Mouse (Mus musculus): ENCODE measurements at regions not wholly inside any gene's neighbourhood (a gene's known extent, or its start where the extent isn't known, plus 50 kb on each side); places are given as distances from the start of the nearest gene placed in this dataset.

DNA sequence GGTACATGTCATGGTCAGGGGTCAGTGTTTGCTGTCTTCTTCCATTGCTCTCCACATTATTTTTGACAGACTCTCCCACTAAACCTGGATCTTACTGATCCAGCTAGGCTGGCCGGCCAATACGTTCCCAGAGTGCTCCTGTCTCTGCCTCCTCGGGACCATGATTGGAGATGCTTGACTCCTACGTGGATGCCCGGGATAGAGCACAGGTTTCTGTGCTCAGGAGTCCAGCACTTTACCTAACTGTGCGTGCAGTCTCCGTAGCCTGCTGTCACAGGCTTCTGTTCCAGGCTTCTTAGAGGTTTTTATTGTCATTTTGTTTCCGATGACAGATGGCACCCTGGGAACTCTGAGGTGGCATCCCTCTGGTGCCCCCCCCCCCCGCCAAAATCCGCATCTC lies 232.4 kb downstream of the Maf start:
- peak; percentile 70 for DNase-seq

DNA sequence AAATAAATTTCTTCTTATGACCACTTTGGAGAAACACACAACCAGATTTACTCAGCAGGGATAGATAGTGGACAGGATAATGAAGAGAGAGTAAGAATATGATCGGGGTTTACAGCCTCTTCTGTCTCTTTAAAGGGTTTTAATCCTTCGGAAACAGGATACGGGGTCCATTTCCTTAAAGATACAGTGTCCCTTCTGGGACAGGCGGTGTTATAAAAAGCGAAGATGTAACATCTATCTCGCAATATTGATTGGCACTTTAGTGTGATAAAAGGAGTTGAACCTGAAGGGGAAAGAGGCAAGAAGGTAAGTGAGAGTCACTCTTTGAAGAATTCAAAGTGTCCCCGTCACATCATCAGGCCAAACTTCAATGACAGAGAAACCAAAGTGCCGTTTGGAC lies 233.6 kb downstream of the Maf start:
- DNase-seq = no peak

DNA sequence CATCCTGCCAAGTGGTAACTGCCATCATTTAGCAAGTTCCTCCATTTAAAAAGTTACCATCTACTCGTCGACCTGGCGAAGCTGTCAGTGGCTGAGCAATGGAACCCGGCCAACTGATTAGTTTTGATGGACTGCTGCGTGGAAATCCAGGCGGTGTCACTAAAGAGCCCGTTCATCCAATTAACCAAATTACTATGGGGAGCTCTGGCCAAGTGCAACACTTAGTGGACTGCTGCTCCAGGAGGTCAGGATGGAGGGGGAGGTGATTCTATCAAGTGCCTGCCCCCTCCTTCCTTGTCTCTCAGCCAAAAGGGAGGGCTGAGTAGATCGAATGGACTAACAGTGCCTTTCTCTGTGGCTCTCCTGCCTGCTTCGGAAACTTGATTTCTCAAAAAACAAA lies 241.0 kb downstream of the Maf start:
- no peak for DNase-seq

DNA sequence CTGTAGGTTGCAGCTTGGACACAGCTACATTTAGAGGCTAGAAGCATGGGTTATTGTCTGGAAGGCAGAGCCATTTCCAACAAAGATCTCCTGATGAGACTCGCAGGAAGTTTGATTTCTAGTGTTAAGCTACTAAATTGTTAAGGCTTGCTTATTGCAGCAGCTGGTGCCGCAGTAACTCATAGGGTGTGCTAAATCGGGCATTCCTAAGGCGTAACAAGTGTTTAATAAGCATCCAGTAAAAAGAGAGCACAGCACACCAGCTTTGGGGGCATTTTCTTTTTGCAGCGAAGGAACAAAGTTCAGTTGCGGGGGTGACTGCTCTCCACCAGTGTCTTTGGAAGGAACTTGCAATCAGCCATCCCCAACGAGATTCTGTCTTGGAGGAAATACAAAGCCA lies 241.5 kb downstream of the Maf start:
- no peak for DNase-seq

DNA sequence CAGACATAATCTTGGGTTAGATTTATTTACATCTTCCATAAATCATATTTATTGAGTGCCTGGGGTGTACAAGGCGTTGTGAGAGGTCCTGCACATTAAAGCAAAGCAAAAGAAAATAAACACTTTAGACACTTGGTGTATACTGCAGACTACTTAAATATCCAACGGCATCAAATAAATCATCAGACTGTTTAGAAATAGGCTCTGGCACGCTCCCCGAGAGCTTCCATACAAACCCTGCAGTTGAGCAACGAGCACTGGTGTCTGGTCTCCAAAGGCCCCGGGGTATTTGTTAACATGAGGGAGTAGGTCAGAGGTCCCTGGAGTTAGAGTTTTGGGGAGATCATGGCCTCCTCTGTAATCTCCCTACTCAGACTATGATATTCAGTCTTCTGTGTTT lies 244.9 kb downstream of the Maf start:
- DNase-seq = no peak

DNA sequence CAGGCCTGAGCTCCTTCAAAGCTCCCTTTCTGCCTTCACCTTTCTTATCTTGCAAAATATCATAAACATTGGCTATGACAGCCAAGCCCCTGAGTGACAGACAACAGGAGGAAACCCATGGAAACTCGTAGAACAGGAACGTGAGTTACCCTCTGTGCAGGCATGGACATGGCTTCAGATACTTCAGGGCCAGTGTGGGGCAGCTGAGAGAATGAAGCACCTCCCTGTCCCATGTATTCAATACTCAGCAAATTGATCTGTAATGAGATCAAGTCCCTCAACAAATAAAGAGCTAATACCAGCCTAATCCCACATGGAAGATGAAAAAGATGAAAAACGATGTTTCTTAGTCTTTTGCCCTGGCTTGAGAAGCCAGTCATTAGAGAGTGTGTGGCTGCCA lies 249.5 kb downstream of the Maf start:
- no peak for DNase-seq

DNA sequence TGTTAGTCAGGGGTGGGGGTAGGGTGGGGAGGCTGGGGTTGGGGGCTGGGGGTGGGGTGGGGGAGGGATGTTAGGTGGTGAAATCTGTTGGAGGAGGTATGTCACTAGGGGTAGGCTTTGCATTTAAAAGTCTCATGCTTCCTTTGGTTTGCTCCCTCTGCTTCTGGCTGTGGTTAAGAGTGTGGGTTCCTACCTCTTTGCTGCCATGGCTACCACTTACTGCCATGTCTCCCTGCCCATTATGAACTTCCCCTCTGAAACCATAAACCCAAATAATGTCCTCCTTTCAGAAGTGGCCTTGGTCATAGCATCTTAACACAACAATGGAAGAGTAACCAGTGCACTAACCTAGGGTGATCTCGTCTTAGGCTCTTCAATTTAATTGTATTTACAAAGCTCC lies 256.8 kb downstream of the Maf start:
- no peak for DNase-seq

DNA sequence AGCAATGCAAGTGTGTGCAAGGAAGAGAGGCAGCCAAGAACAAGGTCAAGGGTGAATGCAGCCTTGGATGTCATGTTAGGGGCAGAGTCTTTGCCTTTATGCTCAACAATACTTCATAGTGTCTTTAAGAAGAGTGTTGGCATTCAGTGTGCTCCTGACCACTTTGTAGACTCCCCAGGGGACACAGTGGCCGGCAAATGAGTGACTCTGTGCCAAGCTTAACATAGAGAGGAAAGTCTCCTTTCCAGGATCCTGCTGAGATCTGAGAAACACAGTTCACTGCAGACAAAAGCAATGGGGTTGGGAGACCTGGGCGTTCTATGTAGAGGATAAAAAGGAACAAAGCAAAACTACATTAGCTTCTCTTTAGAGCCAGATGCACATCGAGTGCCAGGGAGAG lies 259.2 kb downstream of the Maf start:
- peak; percentile 56 for DNase-seq

DNA sequence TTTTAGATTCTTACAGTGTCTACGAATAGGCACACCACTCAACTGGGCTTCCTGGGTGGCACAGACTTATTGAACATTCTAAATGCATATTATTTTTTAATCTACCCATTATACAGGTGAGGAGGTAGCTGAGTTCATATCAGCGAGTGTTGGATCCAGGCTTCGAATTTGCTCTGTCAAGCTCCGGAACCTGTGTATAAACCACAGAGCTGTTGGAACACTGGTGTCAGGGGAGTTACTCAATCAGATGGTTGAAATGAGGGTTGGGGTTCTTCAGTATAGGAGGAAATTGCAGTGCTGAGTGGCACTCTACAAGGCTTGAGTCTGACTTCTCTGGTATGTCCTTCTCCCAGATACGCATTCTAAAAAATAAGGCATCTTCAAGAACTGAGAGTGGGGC lies 263.1 kb downstream of the Maf start:
- DNase-seq = no peak

DNA sequence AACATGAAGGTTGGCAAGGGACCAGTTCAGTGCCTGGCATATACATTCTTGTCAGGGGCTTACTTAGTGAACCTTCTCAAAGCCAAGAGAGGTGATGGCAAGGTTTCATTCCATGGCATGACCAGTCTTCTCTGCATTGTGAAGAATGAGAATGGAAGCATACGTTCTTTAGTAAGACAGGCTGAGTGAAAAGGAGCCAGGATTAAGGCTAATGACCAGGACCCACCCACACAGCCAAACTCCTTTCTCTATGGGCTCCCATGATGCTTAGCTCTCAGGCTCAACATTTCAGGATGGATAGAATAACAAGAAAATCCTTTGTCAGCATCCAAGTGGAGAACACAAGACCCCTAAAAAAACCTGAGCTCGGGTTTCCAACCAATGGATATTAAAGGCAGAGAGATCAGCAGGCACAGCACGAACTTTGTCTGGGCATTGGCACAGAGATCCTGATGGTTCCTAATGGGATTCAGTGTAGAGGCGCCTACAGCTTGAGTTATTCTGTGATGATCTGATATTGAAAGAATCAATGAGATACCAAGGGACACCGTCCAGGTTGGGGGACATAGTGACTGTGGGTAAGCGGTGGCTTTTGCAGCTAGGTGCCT lies 265.5 kb downstream of the Maf start:
- DNase-seq = no peak

DNA sequence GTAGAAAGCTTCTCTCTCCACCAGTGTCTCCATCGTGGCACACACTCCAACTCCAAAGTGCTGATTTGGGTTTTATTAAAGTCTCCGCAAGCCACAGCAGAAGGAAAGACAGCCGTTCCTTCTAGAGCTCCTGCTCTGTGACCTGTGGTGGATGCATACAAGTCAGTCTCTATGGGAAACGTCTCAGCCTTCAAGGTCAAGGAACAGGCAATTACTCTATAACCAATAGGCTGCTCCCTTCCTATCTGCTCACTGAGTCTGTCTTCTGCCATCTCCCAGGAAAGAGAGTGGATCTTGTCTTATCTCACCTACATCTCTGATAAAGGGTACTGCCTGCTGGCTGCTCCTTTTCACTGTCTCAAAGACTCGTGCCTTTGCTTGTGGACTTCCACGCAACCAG lies 266.3 kb downstream of the Maf start:
- DNase-seq = no peak

DNA sequence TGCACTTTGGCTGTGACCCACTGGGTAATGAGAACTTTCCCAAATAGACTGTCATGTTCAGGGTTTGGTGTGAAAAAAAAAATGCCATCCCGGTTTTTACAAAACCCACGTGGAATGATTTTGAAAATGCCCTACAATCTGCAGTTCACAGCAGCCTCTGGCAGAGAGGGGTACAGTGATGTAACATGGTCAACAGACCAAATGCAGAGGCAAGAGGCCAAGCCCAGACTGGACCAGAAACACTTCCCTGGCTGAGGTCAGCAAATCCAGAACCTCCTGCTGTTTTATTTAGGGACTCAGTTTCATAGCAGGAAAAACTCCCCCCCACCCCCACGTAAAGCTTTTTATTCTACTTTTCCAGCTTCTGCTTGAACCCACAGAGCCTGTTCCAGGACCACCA lies 267.4 kb downstream of the Maf start:
- peak; percentile 70 for DNase-seq

DNA sequence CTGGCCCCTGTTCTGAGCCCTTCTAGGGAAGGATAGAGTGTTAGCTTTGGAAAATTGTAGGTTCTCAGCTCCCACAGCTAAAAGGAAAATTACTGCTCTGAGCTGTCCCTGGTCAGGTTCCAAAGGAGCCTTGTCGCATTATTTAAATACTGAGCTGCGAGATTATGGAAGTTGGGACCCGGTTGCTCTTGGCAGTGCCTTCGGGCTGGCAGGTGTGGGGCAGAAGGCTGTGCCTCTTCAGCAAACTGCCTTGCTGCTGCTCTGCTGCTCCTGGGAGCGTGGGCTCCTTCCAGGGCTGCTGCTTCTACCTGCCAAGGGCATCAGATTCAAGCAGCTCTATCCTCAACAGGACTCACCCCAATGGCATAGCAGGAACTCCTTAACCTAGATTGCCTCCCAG lies 268.1 kb downstream of the Maf start:
- DNase-seq = peak; percentile 55

DNA sequence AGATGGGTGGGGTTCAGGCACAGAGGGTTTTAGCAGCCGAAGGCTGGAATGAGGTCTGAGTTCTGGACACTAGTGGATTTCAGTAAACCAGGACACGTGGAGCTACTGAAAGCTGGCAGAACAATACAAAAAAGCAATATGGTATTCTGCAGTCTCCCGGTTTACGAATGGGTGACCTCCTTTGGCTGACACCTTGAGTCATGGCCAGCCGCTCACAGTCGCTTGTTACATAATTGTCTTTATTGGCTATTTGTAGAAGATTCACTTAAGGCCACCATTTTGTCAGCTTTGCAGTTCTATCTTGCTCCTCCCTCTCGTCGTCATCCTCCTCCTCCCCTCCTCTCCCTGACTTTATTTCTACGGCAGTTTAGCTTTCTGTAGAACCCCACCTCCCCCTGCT lies 269.6 kb downstream of the Maf start:
- peak; percentile 63 for DNase-seq

DNA sequence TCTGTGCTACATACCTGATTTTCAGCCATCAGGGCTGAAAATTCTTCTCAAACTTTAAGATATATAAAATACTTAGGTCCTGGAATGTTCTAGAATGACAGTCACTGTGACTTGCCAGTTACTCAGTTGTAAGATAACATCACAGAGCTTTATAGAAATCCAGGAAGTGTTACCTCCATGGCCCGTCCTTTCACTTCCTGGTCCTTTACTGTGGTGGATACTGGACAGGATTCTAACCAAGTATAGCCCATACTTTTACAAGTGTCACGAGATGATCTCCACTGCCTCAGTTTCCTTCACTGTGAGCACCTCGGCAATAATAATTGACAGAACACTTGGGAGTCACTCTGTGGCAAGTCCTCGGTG lies 271.3 kb downstream of the Maf start:
- DNase-seq = no peak

DNA sequence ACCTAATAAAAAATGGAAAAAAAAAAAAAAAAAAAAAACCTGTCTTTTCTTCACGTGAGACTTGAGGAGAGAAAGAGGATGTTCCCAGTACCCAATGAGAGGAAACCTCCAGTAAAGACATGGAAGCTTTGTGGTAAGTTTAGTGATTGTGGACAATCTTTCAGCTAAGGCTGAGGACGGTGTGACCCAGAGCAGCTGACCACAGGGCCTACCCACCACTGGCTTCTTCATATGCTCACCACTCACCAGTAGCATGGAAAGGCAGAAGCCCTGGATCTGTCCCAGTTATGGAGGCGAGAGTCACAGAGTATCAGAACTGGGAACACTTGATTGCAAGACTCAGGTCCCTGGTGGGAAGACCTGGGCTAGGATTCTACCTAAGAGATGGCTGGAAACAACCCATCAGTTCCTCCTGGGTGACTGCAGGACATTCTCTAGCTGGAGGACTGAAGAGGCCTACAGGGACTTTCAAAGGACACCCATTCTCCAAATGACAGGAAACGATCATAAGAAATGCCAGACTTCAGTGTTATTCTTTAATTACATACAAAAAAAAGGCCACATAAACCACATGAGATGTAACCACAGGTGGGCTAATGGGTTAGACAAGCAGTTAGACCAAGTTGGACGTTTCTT lies 271.8 kb downstream of the Maf start:
- no peak for DNase-seq

DNA sequence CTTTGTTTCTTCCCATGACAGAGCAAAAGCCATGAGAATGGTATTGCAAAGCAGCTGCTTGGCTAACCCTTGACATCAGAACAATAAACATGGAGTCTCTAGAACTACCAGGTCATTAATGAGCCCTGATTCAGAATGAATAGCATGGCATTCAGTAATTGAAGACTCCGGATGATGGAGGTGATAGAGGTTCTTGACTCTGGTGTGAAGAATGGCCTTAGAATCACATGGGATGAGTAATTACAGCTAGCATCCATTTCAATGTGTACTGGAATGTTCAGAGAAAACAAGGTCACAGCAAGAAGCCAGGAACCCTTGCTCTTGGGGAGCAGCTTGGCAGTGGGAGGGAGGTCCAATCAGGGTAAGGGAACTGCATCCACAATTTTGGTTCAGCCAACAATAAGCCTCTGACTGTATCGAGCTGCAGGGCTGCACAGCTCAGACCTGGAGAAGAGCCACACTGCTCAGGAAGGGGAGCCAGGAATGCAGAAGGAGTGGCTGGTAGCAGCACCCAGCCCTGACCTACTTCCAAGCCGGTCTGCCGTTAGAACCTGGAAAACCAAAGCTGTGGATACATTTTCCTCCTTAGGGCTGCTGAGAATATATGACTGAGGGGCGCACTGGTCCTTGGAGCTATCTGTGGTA lies 275.1 kb downstream of the Maf start:
- peak; percentile 92 for DNase-seq

DNA sequence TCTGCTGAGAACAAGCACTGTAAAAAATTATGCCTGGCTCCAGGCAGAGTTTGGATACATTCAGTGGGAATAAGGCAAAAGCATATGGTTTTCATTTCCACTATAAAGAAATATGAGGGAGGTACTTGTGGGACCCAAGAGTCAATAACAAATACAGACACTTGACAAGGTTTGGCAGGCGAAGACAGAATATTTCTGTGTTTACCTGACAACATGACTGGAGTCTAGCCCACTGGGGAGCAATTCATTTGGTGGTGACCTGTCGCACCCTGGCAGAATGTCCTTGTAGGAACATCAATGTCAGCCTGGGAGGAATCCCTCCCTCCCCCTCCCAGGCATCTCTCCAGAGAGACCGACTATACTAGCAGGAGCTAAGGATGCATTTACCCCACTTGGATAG lies 276.8 kb downstream of the Maf start:
- DNase-seq = no peak

DNA sequence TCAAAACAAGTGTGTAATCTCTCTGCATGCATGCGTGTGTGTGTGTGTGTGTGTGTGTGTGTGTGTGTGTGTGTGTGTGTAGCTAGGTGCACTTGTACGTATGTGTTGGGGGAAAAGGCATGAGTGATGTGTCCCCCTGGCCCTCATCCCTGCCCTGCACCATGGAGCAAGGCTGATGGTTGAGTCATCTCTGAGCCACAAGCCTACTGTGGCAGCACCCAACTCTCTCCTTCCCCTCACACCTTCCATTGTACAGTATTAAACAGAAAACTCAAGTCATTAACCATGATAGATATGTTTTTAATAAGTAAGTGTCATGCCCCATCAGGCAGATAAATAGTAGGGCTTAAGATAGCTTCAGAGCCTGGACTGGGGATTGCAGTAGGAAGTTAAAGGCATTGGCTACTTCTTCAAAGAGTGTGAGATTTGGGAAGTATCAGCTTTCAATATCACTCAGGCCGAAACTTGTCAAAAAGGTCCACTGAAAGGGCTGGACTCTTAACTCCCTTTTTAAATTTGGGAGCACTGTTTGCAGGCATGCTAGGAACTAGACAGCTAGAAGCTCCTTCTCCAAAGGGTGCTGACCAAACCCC lies 278.2 kb downstream of the Maf start:
- DNase-seq = no peak

DNA sequence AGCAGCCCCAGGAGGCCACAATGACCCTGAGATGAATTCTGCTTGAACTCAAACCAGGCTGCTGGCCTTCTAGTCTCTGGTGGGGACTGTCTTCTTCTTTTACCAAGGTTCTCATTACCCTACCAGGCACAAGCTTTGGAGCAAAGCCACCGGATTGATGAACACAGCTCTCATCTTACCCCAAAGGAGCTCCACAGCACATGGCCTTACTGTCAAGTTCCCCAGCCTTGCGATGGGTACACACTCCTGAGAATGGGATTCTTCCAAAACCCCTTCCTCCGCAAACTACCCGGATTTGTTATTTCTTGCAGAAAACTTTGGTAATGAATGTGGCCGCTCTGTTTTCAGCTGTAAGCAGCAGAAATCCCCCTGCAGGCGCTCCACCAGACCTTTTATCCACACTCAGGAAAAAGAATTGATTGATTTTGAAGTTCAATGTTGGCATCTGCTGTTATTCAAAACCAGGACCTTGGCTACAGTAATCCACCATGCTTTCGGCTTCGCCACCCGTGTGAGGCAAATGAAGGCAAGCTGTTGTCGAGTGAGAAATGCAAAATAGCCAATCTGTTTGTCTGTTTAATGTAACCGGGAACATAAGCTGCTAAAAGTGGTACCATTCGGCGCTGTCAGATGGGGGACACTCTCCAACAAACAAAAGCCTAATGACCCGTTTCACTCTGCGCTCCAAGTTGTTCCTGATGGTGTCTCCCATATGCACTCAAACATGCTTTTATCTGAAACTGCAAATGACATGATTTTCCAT lies 278.9 kb downstream of the Maf start:
- peak; percentile 64 for DNase-seq

DNA sequence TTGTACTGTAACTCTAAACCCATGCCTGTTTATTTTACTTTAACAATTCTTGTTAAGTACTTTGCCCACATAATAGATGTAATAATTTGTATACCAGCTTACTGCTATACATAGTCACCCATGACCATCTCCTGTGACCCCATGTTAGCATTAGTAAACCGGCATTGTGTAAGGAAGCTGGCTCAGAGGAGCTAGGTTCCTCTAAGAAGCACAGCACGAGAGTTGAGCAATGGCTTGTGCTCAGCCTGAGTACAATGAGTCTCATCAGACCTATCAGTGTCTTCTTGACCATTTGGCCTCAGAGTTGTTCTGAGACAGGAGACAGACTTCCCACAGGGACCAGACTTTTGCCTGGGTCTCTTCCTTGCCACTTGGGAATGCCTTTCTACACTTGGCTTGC lies 279.6 kb downstream of the Maf start:
- no peak for DNase-seq

DNA sequence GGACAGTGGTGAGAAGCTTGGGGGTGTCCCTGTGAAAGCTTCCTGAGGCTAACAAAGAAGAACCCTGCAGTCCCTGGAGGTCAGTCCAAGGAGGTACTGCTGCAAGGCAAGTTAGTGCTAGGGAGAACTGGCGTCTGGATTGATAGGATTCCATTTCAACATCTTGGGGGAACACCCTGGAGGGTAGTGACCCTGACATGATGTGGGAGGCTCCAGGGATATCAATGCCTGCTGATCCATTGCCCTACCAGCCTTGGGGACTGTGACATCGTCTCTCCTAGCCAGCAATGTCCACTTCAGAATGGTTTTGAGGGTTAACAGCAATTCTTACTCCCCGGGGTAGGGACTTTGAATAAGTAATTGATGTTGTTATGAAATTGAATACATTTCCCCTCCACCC lies 280.1 kb downstream of the Maf start:
- DNase-seq = no peak

DNA sequence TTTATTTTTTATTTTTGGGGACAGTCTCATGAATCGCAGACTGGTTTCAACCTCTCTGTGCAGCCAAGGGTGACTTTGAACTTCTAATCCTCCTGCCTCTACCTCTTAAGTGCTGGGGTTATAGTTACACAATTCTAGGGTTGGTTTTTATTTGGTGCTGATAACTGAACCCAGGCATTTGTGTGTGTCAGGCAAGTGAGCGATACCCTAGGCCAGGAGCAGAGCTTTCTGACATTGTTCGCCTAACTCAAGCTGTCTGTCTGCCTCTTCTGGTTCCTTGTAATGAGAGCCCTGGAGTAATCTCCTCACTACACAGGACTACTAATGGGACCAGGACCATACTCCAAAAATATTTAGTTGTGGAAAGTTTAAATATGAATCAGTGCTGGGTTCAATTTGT lies 281.1 kb downstream of the Maf start:
- DNase-seq = no peak

DNA sequence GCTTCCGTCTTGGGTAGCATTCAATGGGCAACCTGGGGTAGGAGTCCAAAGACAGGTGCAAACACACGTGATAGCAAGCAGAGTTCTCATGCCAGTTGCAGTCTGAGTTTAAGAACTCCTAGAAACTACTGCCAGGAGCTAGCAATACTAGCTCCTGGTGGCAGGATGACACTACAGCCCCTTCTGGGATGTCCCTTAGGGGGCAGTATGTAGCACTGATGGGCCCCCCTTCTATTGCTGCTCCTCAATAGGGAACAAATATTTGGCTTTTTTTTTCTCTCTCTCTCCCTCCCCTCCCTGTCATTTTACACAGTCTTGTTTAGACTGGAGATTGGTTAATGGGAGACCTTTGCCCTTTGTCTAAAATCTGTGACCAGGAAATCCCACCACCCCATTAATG lies 282.2 kb downstream of the Maf start:
- DNase-seq = no peak
